Mouse (Mus musculus): Measurements from ENCODE around the gene Slc44a1. TPM values are rescaled to one million over a fixed set of nuclear protein-coding genes. Genes with fewer than 3 reads are reported as not detected.

Slc44a1 gene
- total and polyA plus RNA-seq, 2 experiments = 16.3 to 32.9 TPM

DNA sequence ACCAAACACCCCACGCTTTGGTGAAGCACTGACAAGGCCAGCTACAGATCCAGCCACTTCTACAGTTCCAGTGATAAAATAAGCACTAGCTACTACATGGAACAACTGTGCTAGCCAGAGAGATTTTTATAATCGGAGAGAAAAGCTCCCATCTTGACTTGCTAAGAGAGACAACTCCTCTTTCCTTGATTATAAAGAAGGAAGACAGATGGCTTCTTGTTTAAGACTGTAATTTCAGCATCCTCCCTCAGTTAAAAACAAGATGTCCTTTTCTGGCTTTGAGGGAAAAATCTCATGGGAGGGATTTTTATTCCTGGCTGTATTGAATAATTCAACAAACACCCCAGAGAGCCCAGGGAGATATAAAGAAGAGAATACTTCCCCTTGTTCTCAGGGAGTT lies 1.8 kb upstream of the Slc44a1 start:
- WGBS = 92% methylated on average over 2 of the region's 2 CpGs
- Histone ChIP-seq H3K27ac (replicated peaks; ENCODE audit: insufficient read depth, low read depth, low read length) (no peak overlapping the region), H3K4me3 (ENCODE audit: insufficient read depth, low read depth, low read length) (no peak overlapping the region)

DNA sequence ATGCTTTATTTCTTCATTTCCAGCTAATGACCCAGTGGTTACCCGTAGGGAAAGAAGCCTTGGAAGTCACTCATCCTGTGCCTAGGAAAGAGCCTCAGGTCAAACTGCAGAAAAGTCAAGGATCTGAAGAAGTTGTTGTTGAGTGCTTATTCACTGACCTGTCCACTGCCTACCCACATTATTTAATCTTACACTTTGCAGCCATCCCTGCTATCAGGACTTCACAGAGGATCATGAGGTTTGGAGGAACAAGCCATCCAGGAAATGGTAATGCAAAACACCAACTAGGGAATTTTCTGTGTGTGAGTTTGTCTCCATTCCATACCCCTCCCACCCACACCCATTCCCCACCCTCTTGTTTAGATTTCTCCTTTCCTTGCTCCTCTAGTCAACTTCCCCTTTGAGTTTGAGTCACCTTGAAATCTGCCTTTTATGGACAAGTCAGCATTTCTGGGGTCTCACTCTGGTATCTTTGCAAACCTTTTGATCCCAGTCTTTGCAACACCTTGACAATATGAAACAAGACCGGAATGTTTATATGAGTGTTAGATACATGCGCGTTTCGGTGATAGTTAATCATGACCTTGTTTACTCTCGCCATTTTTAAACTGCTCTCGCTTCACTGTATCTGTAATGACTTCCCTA lies 1.3 kb upstream of the Slc44a1 start:
- H3K27ac ChIP-seq (replicated peaks; ENCODE audit: insufficient read depth, low read depth, low read length) = no peak overlapping the region
- H3K9ac ChIP-seq (ENCODE audit: low read depth, low read length) = no peak overlapping the region

More for the DNA sequence above, 1.8 kb upstream of the Slc44a1 start:
- DNase-seq (ENCODE audit: extremely low read depth, low read depth, low spot score) = no peak
- Histone ChIP-seq H3K36me3 (ENCODE audit: control insufficient read depth, insufficient read depth, low read length) (no peaks in the 10 kb centered on the region), H3K9ac (ENCODE audit: low read depth, low read length) (no peak overlapping the region), H3K27me3 (ENCODE audit: control insufficient read depth, insufficient read depth, low read length) (no peaks in the 10 kb centered on the region), H3K79me2 (ENCODE audit: control insufficient read depth, insufficient read depth, low read length) (peaks cover 15% of the 10 kb centered on the region; the same call in 1 of the 2 replicates), H3K4me1 (ENCODE audit: control insufficient read depth, insufficient read depth, low read length) (peaks cover 5% of the 10 kb centered on the region)
- TF ChIP-seq POLR2A (IDR thresholded peaks at IDR 0.05; ENCODE audit: extremely low read depth, insufficient read depth, low read length) = no peak
- TF ChIP-seq CTCF (IDR thresholded peaks at IDR 0.05; ENCODE audit: low read depth, low read length) = no peak

GRCm38 (mm10) chr4:53439636-53440009 lies 590 bp upstream of the Slc44a1 start:
- peak overlapping the region; percentile 93 for H3K27ac ChIP-seq (replicated peaks; ENCODE audit: insufficient read depth, low read depth, low read length)
- no peaks in the 10 kb centered on the region for H3K27me3 ChIP-seq (ENCODE audit: control insufficient read depth, insufficient read depth, low read length)
- peak overlapping the region; percentile 97 for H3K4me3 ChIP-seq (ENCODE audit: insufficient read depth, low read depth, low read length)
- peaks cover 5% of the 10 kb centered on the region for H3K4me1 ChIP-seq (ENCODE audit: control insufficient read depth, insufficient read depth, low read length)
- no peak for TF ChIP-seq CTCF (IDR thresholded peaks at IDR 0.05; ENCODE audit: low read depth, low read length)
- TF ChIP-seq POLR2A (IDR thresholded peaks at IDR 0.05; ENCODE audit: extremely low read depth, insufficient read depth, low read length) = no peak
- 16% methylated on average over 9 of the region's 9 CpGs for WGBS
- no peaks in the 10 kb centered on the region for H3K36me3 ChIP-seq (ENCODE audit: control insufficient read depth, insufficient read depth, low read length)
- H3K79me2 ChIP-seq (ENCODE audit: control insufficient read depth, insufficient read depth, low read length) = peaks cover 15% of the 10 kb centered on the region; the same call in 1 of the 2 replicates
- peak; percentile 38 for DNase-seq (ENCODE audit: extremely low read depth, low read depth, low spot score)
- peak overlapping the region; percentile 88 for H3K9ac ChIP-seq (ENCODE audit: low read depth, low read length)

More for the DNA sequence above, 1.3 kb upstream of the Slc44a1 start:
- no peak for DNase-seq (ENCODE audit: extremely low read depth, low read depth, low spot score)
- TF ChIP-seq POLR2A (IDR thresholded peaks at IDR 0.05; ENCODE audit: extremely low read depth, insufficient read depth, low read length) = no peak
- no peak for TF ChIP-seq CTCF (IDR thresholded peaks at IDR 0.05; ENCODE audit: low read depth, low read length)
- WGBS = 79% methylated on average over 7 of the region's 7 CpGs
- no peak overlapping the region; the same call in 1 of the 2 replicates for H3K4me3 ChIP-seq (ENCODE audit: insufficient read depth, low read depth, low read length)
- H3K27me3 ChIP-seq (ENCODE audit: control insufficient read depth, insufficient read depth, low read length) = no peaks in the 10 kb centered on the region
- peaks cover 15% of the 10 kb centered on the region; the same call in 1 of the 2 replicates for H3K79me2 ChIP-seq (ENCODE audit: control insufficient read depth, insufficient read depth, low read length)
- no peaks in the 10 kb centered on the region for H3K36me3 ChIP-seq (ENCODE audit: control insufficient read depth, insufficient read depth, low read length)
- H3K4me1 ChIP-seq (ENCODE audit: control insufficient read depth, insufficient read depth, low read length) = peaks cover 5% of the 10 kb centered on the region

DNA sequence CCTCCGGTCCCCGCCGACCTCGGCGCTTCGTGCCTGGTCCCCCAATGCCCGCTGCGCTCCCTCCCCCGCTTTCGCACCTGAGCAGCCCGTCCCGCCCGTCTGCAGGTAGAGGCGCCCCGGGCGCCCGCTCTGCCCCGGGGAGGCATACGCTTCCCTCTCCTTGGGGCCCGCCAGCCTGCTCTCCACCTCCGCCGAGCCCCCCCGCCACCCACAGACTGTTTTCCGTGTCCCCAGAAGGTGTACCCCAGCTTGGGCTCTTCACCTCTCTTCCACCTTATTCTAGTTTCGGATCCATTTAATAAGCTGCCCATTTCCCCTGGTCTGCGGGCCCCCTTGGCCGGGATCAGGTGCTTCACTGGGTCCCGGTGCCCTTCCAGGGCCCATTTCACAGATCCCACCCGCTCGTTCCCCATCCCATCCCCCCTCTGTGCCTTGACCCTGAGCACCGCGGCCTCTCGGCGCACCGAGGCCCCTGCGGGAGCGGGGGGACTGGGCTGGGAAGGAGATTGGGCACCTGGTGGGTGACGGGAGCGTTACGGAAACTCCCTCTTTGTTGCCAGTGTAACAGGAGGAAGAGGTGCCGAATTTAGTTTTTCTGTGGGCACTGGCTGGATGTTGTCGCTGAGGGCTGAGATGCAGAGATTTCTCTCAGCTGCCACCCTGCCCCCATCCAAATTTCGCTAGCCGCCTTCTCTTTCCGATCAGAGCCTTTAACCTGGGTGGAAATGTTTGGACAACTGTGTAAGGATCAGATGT lies 781 bp downstream of the Slc44a1 start:
- WGBS = under 1% methylated on average over 45 of the region's 45 CpGs
- Histone ChIP-seq H3K36me3 (ENCODE audit: control insufficient read depth, insufficient read depth, low read length) (no peaks in the 10 kb centered on the region), H3K4me1 (ENCODE audit: control insufficient read depth, insufficient read depth, low read length) (peaks cover 5% of the 10 kb centered on the region), H3K27me3 (ENCODE audit: control insufficient read depth, insufficient read depth, low read length) (no peaks in the 10 kb centered on the region), H3K4me3 (ENCODE audit: insufficient read depth, low read depth, low read length) (peak overlapping the region; percentile 97), H3K9ac (ENCODE audit: low read depth, low read length) (peak overlapping the region; percentile 88), H3K27ac (replicated peaks; ENCODE audit: insufficient read depth, low read depth, low read length) (peak overlapping the region; percentile 70), H3K79me2 (ENCODE audit: control insufficient read depth, insufficient read depth, low read length) (peaks cover 18% of the 10 kb centered on the region; the same call in 1 of the 2 replicates)
- TF ChIP-seq CTCF (IDR thresholded peaks at IDR 0.05; ENCODE audit: low read depth, low read length) (no peak), POLR2A (IDR thresholded peaks at IDR 0.05; ENCODE audit: extremely low read depth, insufficient read depth, low read length) (no peak)
- DNase-seq (ENCODE audit: extremely low read depth, low read depth, low spot score) = peak; percentile 57

DNA sequence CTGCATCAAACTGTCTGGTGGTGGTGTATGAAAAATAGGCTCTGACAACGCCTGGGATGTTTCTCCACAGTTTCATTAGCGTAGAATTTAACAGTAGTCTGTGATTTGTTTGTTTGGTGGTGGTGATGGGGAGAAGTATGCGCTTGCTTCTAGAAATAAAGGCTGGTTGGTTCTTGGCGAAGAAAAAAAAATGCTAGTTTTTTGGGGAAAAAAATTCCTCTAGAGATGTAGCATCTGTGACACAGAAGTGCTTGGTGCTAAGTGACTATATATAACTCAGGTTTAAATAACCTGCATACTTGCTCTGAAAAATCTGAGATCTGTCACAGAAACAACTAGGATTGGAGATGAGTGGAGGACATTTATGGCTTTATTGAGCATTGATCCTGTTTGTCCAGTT lies 1.5 kb downstream of the Slc44a1 start:
- WGBS = 68% methylated on average over 4 of the region's 4 CpGs
- Histone ChIP-seq H3K27me3 (ENCODE audit: control insufficient read depth, insufficient read depth, low read length) (no peaks in the 10 kb centered on the region), H3K4me1 (ENCODE audit: control insufficient read depth, insufficient read depth, low read length) (peaks cover 5% of the 10 kb centered on the region), H3K9ac (ENCODE audit: low read depth, low read length) (no peak overlapping the region), H3K36me3 (ENCODE audit: control insufficient read depth, insufficient read depth, low read length) (no peaks in the 10 kb centered on the region), H3K79me2 (ENCODE audit: control insufficient read depth, insufficient read depth, low read length) (peaks cover 22% of the 10 kb centered on the region; the same call in 1 of the 2 replicates), H3K27ac (replicated peaks; ENCODE audit: insufficient read depth, low read depth, low read length) (no peak overlapping the region), H3K4me3 (ENCODE audit: insufficient read depth, low read depth, low read length) (no peak overlapping the region)
- DNase-seq (ENCODE audit: extremely low read depth, low read depth, low spot score) = no peak
- TF ChIP-seq CTCF (IDR thresholded peaks at IDR 0.05; ENCODE audit: low read depth, low read length) = no peak
- no peak for TF ChIP-seq POLR2A (IDR thresholded peaks at IDR 0.05; ENCODE audit: extremely low read depth, insufficient read depth, low read length)
